In genomic region chr12:15606095-15606494, GRCm38 (mm10) we compare ENCODE assay signal across 8 mouse cellular contexts.
DNase-seq lines count a peak whose midpoint lies in the region; ATAC-seq and TF ChIP-seq lines count a peak whose summit lies in the region.

No protein-coding gene starts in this region.

- no peaks in the 10 kb centered on the region for H3K36me3 ChIP-seq in intestine, postnatal 0 days (ENCODE audit: control insufficient read depth, insufficient read depth)
- H3K36me3 ChIP-seq in intestine, embryonic 16.5 days (ENCODE audit: control insufficient read depth, insufficient read depth, low read length): no peaks in the 10 kb centered on the region
- no peaks in the 10 kb centered on the region for H3K36me3 ChIP-seq in limb, embryonic 10.5 days

- no peaks in the 10 kb centered on the region for H3K4me1 ChIP-seq in intestine, postnatal 0 days (replicated peaks; ENCODE audit: control insufficient read depth, insufficient read depth, low read length)
- H3K4me1 ChIP-seq in intestine, embryonic 16.5 days (ENCODE audit: control insufficient read depth, insufficient read depth, low read length): no peaks in the 10 kb centered on the region
- peaks cover 39% of the 10 kb centered on the region for H3K4me1 ChIP-seq in limb, embryonic 10.5 days

- no peak overlapping the region for H3K4me3 ChIP-seq in intestine, postnatal 0 days (ENCODE audit: low read depth, low read length)
- no peak overlapping the region for H3K4me3 ChIP-seq in intestine, embryonic 16.5 days (ENCODE audit: low read length)
- no peak overlapping the region for H3K4me3 ChIP-seq in limb, embryonic 10.5 days

- H3K9me3 ChIP-seq in intestine, postnatal 0 days (ENCODE audit: control insufficient read depth): no peaks in the 10 kb centered on the region
- no peaks in the 10 kb centered on the region for H3K9me3 ChIP-seq in intestine, embryonic 16.5 days (ENCODE audit: control insufficient read depth, low read length)
- no peaks in the 10 kb centered on the region for H3K9me3 ChIP-seq in limb, embryonic 10.5 days (replicated peaks)

- ATAC-seq in intestine, postnatal 0 days: no peak
- ATAC-seq in intestine, embryonic 16.5 days: no peak
- no peak for ATAC-seq in megakaryocyte progenitor cell, adult 5-6 weeks (replicated peaks; ENCODE audit: poor library complexity)

- H3K4me2 ChIP-seq in intestine, postnatal 0 days (replicated peaks; ENCODE audit: low read depth): no peak overlapping the region
- H3K4me2 ChIP-seq in intestine, embryonic 16.5 days (ENCODE audit: low read depth, low read length): no peak overlapping the region

- TF ChIP-seq CTCF in intestine, postnatal 0 days (IDR thresholded peaks at IDR 0.05; ENCODE audit: low read depth): peak; percentile 79

- 52% methylated on average over 4 of the region's 4 CpGs for WGBS in intestine, postnatal 0 days
- WGBS in intestine, embryonic 16.5 days: 49% methylated on average over 4 of the region's 4 CpGs
- 66% methylated on average over 4 of the region's 4 CpGs for WGBS in limb, embryonic 10.5 days

- DNase-seq in adrenal gland, adult 2 months: peak; percentile 18
- DNase-seq in adrenal gland, adult 8-10 months: no peak
- DNase-seq in brain, adult 2 months (ENCODE audit: low read depth, low spot score): peak; percentile 69
- DNase-seq in limb, embryonic 10.5 days (ENCODE audit: low spot score): no peak
- no peak for DNase-seq in testis, postnatal 14 days (ENCODE audit: low spot score)

- no peak overlapping the region for H3K27ac ChIP-seq in intestine, postnatal 0 days (ENCODE audit: low read depth, low read length)
- no peak overlapping the region for H3K27ac ChIP-seq in intestine, embryonic 16.5 days (ENCODE audit: low read length)
- peak overlapping the region; percentile 67; the same call in 1 of the 2 replicates for H3K27ac ChIP-seq in limb, embryonic 10.5 days

- no peak overlapping the region for H3K9ac ChIP-seq in intestine, postnatal 0 days (ENCODE audit: low read depth, low read length)
- H3K9ac ChIP-seq in intestine, embryonic 16.5 days (ENCODE audit: low read depth, low read length): no peak overlapping the region

- no peaks in the 10 kb centered on the region for H3K27me3 ChIP-seq in intestine, postnatal 0 days (replicated peaks; ENCODE audit: control insufficient read depth, insufficient read depth, low read length)
- no peaks in the 10 kb centered on the region for H3K27me3 ChIP-seq in intestine, embryonic 16.5 days (replicated peaks; ENCODE audit: control insufficient read depth, insufficient read depth, low read length)
- 0 out of 2 replicates have a peak, but pooled peaks cover 3% of the 10 kb centered on the region for H3K27me3 ChIP-seq in limb, embryonic 10.5 days (ENCODE audit: low read depth, poor library complexity, severe bottlenecking)

Comparison
In these comparisons a context has a peak if more than half of its experiments do, and no peak if none do; other contexts are left out.
1. DNase-seq: peak in adrenal gland, adult 2 months (single experiment) and brain, adult 2 months (single experiment); none in adrenal gland, adult 8-10 months (single experiment), limb, embryonic 10.5 days (single experiment) and testis, postnatal 14 days (single experiment).